19 mouse cellular contexts compared by ENCODE assay signal in the genomic region with DNA sequence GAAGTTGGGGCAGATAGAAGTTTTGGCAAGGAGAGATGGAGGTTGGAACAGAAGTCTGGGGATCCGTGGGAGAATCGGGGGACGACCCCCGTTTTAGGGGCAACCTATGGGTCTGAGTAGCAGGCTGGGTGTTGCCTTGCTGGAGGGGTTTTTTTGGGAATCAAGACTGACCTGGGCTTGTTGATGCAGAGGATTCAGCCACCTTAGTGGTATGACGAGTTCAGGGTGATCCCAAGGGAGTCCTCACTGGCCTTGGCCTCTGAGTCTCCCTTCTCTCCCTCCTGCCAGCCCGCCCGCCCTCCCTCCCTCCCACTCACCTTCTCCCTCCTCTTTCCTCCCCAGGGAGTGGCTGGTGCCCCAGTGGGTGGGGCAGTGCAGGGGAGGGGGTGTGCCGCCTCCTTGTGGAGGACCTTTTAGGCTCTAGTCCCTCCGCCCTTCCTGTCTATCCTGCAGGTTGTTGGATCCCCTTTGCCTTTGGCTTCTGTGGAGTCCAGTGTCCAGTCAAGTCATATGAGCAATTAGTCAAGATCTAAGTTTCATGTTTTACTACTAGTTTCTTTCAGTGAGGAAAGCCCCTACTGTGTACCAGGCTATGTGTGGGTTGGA. TPM values are rescaled to one million over a fixed set of nuclear protein-coding genes. Genes with fewer than 3 reads are reported as not detected.
A peak's percentile ranks its signal among the peaks of the same experiment; 100 is the strongest.
DNase-seq lines count a peak whose midpoint lies in the region; ATAC-seq and TF ChIP-seq lines count a peak whose summit lies in the region.
"Had no signal": no experiment of that assay in that cellular context is flagged by ENCODE, and none has a peak within 500 bp of the region (broad histone marks: within the 10 kb centered on the region; RNA-seq: fewer than 3 reads in every experiment).

No protein-coding gene starts in this region.

- no peaks in the 10 kb centered on the region for H3K4me1 ChIP-seq in stomach, embryonic 14.5 days (ENCODE audit: control insufficient read depth, insufficient read depth, low read length)
- no peaks in the 10 kb centered on the region for H3K4me1 ChIP-seq in stomach, postnatal 0 days (replicated peaks; ENCODE audit: control insufficient read depth, insufficient read depth)
- peaks cover 68% of the 10 kb centered on the region for H3K4me1 ChIP-seq in erythroblast, embryonic 14.5 days (ENCODE audit: control insufficient read depth)
- H3K4me1 ChIP-seq in liver, postnatal 0 days (ENCODE audit: insufficient read depth) = no peaks in the 10 kb centered on the region
- H3K4me1 ChIP-seq: forebrain, embryonic 10.5 days; lung, embryonic 15.5 days had no signal

- no peak overlapping the region for H3K9ac ChIP-seq in stomach, embryonic 14.5 days (replicated peaks; ENCODE audit: low read depth, low read length)
- no peak overlapping the region for H3K9ac ChIP-seq in stomach, postnatal 0 days (ENCODE audit: low read length)
- H3K9ac ChIP-seq in liver, postnatal 0 days (replicated peaks) = peak overlapping the region; percentile 66
- H3K9ac ChIP-seq: lung, embryonic 15.5 days had no signal

- no peak for TF ChIP-seq EP300 in stomach, postnatal 0 days (optimal IDR thresholded peaks at IDR 0.05)
- no peak for TF ChIP-seq EP300 in liver, postnatal 0 days (IDR thresholded peaks at IDR 0.05; ENCODE audit: low read depth)

- 84% methylated on average over 7 of the region's 9 CpGs for WGBS in stomach, embryonic 14.5 days
- WGBS in stomach, postnatal 0 days = 82% methylated on average over 5 of the region's 9 CpGs
- 49% methylated on average over 8 of the region's 9 CpGs for WGBS in liver, postnatal 0 days (ENCODE audit: insufficient replicate concordance)

- H3K4me2 ChIP-seq in stomach, embryonic 14.5 days (replicated peaks; ENCODE audit: low read depth, low read length) = no peak overlapping the region
- no peak overlapping the region for H3K4me2 ChIP-seq in stomach, postnatal 0 days (replicated peaks; ENCODE audit: low read depth)
- H3K4me2 ChIP-seq in liver, postnatal 0 days (ENCODE audit: low read depth, low read length) = peak overlapping the region; percentile 60
- H3K4me2 ChIP-seq: lung, embryonic 15.5 days had no signal

- DNase-seq in stomach, postnatal 0 days (ENCODE audit: low spot score) = no peak
- peak; percentile 62 for DNase-seq in liver, postnatal 0 days
- no peak for DNase-seq in layer of hippocampus, adult 8-10 months (ENCODE audit: low spot score in 2 of 2)
- no peak for DNase-seq in left cerebral cortex, adult 9 months (ENCODE audit: low spot score in 2 of 2)
- DNase-seq in ovary, postnatal 10 days (ENCODE audit: low spot score) = no peak
- DNase-seq: cerebellum, postnatal 10 days; heart, postnatal 4 days; kidney, postnatal 10 days; layer of hippocampus, adult 9-11 months; left cerebral cortex, postnatal 4 days had no signal

- no peaks in the 10 kb centered on the region for H3K36me3 ChIP-seq in stomach, embryonic 14.5 days (ENCODE audit: control insufficient read depth, insufficient read depth, low read length)
- no peaks in the 10 kb centered on the region for H3K36me3 ChIP-seq in stomach, postnatal 0 days (ENCODE audit: control insufficient read depth, insufficient read depth, low read length)
- H3K36me3 ChIP-seq in erythroblast, embryonic 14.5 days (ENCODE audit: control insufficient read depth) = peaks cover 65% of the 10 kb centered on the region
- H3K36me3 ChIP-seq in liver, postnatal 0 days (replicated peaks; ENCODE audit: insufficient read depth, low read length) = no peaks in the 10 kb centered on the region
- H3K36me3 ChIP-seq: forebrain, embryonic 10.5 days; lung, embryonic 15.5 days had no signal

- no peaks in the 10 kb centered on the region for H3K27me3 ChIP-seq in stomach, embryonic 14.5 days (ENCODE audit: control insufficient read depth, insufficient read depth, low read length)
- H3K27me3 ChIP-seq in stomach, postnatal 0 days (ENCODE audit: control insufficient read depth, insufficient read depth, low read length) = no peaks in the 10 kb centered on the region
- H3K27me3 ChIP-seq in erythroblast, embryonic 14.5 days (ENCODE audit: control insufficient read depth) = no peaks in the 10 kb centered on the region
- H3K27me3 ChIP-seq in liver, postnatal 0 days (ENCODE audit: insufficient read depth, low read length) = no peaks in the 10 kb centered on the region
- H3K27me3 ChIP-seq: CH12.LX; lung, embryonic 15.5 days had no signal

- no peak for TF ChIP-seq CTCF in stomach, postnatal 0 days (IDR thresholded peaks at IDR 0.05; ENCODE audit: low read depth)
- peak; percentile 45 for TF ChIP-seq CTCF in liver, postnatal 0 days (IDR thresholded peaks at IDR 0.05; ENCODE audit: low read depth)

- no peaks in the 10 kb centered on the region for H3K9me3 ChIP-seq in stomach, embryonic 14.5 days (ENCODE audit: control insufficient read depth, low read depth, low read length)
- no peaks in the 10 kb centered on the region for H3K9me3 ChIP-seq in stomach, postnatal 0 days (ENCODE audit: control insufficient read depth, low read length)
- no peaks in the 10 kb centered on the region for H3K9me3 ChIP-seq in erythroblast, embryonic 14.5 days (ENCODE audit: control insufficient read depth, low read length)
- no peaks in the 10 kb centered on the region for H3K9me3 ChIP-seq in liver, postnatal 0 days (ENCODE audit: low read length)
- H3K9me3 ChIP-seq: lung, embryonic 15.5 days had no signal

- no peak overlapping the region for H3K27ac ChIP-seq in stomach, embryonic 14.5 days (ENCODE audit: low read length)
- no peak overlapping the region for H3K27ac ChIP-seq in stomach, postnatal 0 days (replicated peaks)
- peak overlapping the region; percentile 63 for H3K27ac ChIP-seq in liver, postnatal 0 days (ENCODE audit: low read depth)
- H3K27ac ChIP-seq: forebrain, embryonic 10.5 days; lung, embryonic 15.5 days had no signal

- ATAC-seq in stomach, embryonic 14.5 days (ENCODE audit: insufficient number of reproducible peaks, insufficient read depth, low FRiP score, low read depth) = peak; percentile 74; the same call in 1 of the 2 replicates
- no peak for ATAC-seq in stomach, postnatal 0 days (ENCODE audit: low FRiP score, low TSS enrichment)
- ATAC-seq in liver, postnatal 0 days = peak; percentile 66

- H3K4me3 ChIP-seq in stomach, embryonic 14.5 days (ENCODE audit: low read depth, low read length) = no peak overlapping the region
- H3K4me3 ChIP-seq in stomach, postnatal 0 days (ENCODE audit: low read depth, low read length) = no peak overlapping the region
- peak overlapping the region; percentile 91 for H3K4me3 ChIP-seq in erythroblast, embryonic 14.5 days (replicated peaks)
- peak overlapping the region; percentile 61 for H3K4me3 ChIP-seq in liver, postnatal 0 days (ENCODE audit: low read depth, low read length)
- H3K4me3 ChIP-seq: forebrain, embryonic 10.5 days; lung, embryonic 15.5 days had no signal

RNA-seq across cellular contexts. Expression of gene Gata1, which starts 10.2 kb away (rescaled TPM):
- polyA plus RNA-seq in stomach, embryonic 14.5 days (2014; fragmentation: Nextera tagmentation; extraction: Ambion mirVana) = 0.73 and 0.90 TPM in 2 replicates
- 0.07 and 0.28 TPM in 2 replicates for polyA plus RNA-seq in stomach, postnatal 0 days (2015; fragmentation: Nextera tagmentation; extraction: Ambion mirVana)
- polyA plus RNA-seq in erythroblast, embryonic 14.5 days (2012) = 36.7 and 43.1 TPM in 2 replicates
- polyA plus RNA-seq in liver, postnatal 0 days (2015; fragmentation: Nextera tagmentation; extraction: Ambion mirVana) = 39.8 and 43.2 TPM in 2 replicates
- not detected for total RNA-seq in layer of hippocampus, adult 8-10 months (2022)
- total RNA-seq: adrenal gland, adult 18-20 months; left cerebral cortex, postnatal 4 days had no signal

RNA-seq across cellular contexts. Expression of gene Hdac6, which starts 20.0 kb away (rescaled TPM):
- 26.2 and 27.8 TPM in 2 replicates for polyA plus RNA-seq in stomach, embryonic 14.5 days (2014; fragmentation: Nextera tagmentation; extraction: Ambion mirVana)
- 6.2 and 6.7 TPM in 2 replicates for polyA plus RNA-seq in stomach, postnatal 0 days (2015; fragmentation: Nextera tagmentation; extraction: Ambion mirVana)
- 0.57 and 0.97 TPM in 2 replicates for polyA plus RNA-seq in erythroblast, embryonic 14.5 days (2012)
- polyA plus RNA-seq in liver, postnatal 0 days (2015; fragmentation: Nextera tagmentation; extraction: Ambion mirVana) = 10.3 and 11.8 TPM in 2 replicates
- 10 to 100 TPM; 45.6 to 50.1 (median 47.6) TPM for total RNA-seq in layer of hippocampus, adult 8-10 months (2022)

RNA-seq across cellular contexts. Expression of gene Eras, which starts 39.3 kb away (rescaled TPM):
- not detected in 2 replicates for polyA plus RNA-seq in stomach, embryonic 14.5 days (2014; fragmentation: Nextera tagmentation; extraction: Ambion mirVana)
- not detected in 2 replicates for polyA plus RNA-seq in stomach, postnatal 0 days (2015; fragmentation: Nextera tagmentation; extraction: Ambion mirVana)
- polyA plus RNA-seq in erythroblast, embryonic 14.5 days (2012) = 0.06 TPM in 1 of 2 replicates, not detected in the other
- polyA plus RNA-seq in liver, postnatal 0 days (2015; fragmentation: Nextera tagmentation; extraction: Ambion mirVana) = not detected in 2 replicates
- not detected for total RNA-seq in layer of hippocampus, adult 8-10 months (2022)
- total RNA-seq: adrenal gland, adult 18-20 months; CH12.LX; gastrocnemius, postnatal 4 days; heart, postnatal 4 days; left cerebral cortex, postnatal 4 days had no signal
- polyA plus RNA-seq: brain, embryonic 14.5 days; lung, embryonic 15.5 days; thymus, postnatal 0 days had no signal

RNA-seq across cellular contexts. Expression of gene Pcsk1n, which starts 48.1 kb away (rescaled TPM):
- 9.0 and 9.5 TPM in 2 replicates for polyA plus RNA-seq in stomach, embryonic 14.5 days (2014; fragmentation: Nextera tagmentation; extraction: Ambion mirVana)
- 12.0 and 12.2 TPM in 2 replicates for polyA plus RNA-seq in stomach, postnatal 0 days (2015; fragmentation: Nextera tagmentation; extraction: Ambion mirVana)
- polyA plus RNA-seq in erythroblast, embryonic 14.5 days (2012) = 0.02 TPM in 1 of 2 replicates, not detected in the other
- 0.06 TPM in 1 of 2 replicates, not detected in the other for polyA plus RNA-seq in liver, postnatal 0 days (2015; fragmentation: Nextera tagmentation; extraction: Ambion mirVana)
- 100 to 1,000 TPM; 321 to 373 (median 344) TPM for total RNA-seq in layer of hippocampus, adult 8-10 months (2022)
- total RNA-seq: CH12.LX; heart, postnatal 4 days had no signal

RNA-seq across cellular contexts. Expression of gene Glod5, which starts 50.6 kb away (rescaled TPM):
- not detected in 2 replicates for polyA plus RNA-seq in stomach, embryonic 14.5 days (2014; fragmentation: Nextera tagmentation; extraction: Ambion mirVana)
- 6.0 and 7.5 TPM in 2 replicates for polyA plus RNA-seq in stomach, postnatal 0 days (2015; fragmentation: Nextera tagmentation; extraction: Ambion mirVana)
- not detected in 2 replicates for polyA plus RNA-seq in erythroblast, embryonic 14.5 days (2012)
- polyA plus RNA-seq in liver, postnatal 0 days (2015; fragmentation: Nextera tagmentation; extraction: Ambion mirVana) = 2.6 and 4.3 TPM in 2 replicates
- total RNA-seq in layer of hippocampus, adult 8-10 months (2022) = not detected
- total RNA-seq: adrenal gland, adult 18-20 months; CH12.LX; gastrocnemius, postnatal 4 days; heart, postnatal 4 days; left cerebral cortex, postnatal 4 days had no signal
- polyA plus RNA-seq: forebrain, embryonic 10.5 days; lung, embryonic 15.5 days; thymus, postnatal 0 days had no signal

Comparison
In these comparisons a context has a peak if more than half of its experiments do, and no peak if none do; other contexts are left out.
1. H3K4me3 ChIP-seq: peak in erythroblast, embryonic 14.5 days (single experiment) and liver, postnatal 0 days (single experiment); none in stomach, embryonic 14.5 days (single experiment) and stomach, postnatal 0 days (single experiment).
2. RNA of gene Gata1, which starts 10.2 kb away (polyA plus RNA-seq): 39.8 to 43.2 TPM in liver, postnatal 0 days and 36.7 to 43.1 TPM in erythroblast, embryonic 14.5 days; 0.73 to 0.90 TPM in stomach, embryonic 14.5 days and 0.07 to 0.28 TPM in stomach, postnatal 0 days; every median in the first group is over 10 times any median in the second.